Mouse (Mus musculus) forebrain, embryonic 14.5 days (tissue): Measurements from ENCODE around the gene Celf5. TPM values are rescaled to one million over a fixed set of nuclear protein-coding genes. Genes with fewer than 3 reads are reported as not detected.

ENCODE experiments used
- ATAC-seq: fragments of 200-750 bp; cut with Nextera tagmentation; 2 replicates; pipeline ENCODE4 v1.8.0; 2017; ENCODE audit warnings: mild to moderate bottlenecking, moderate library complexity
- DNase-seq: peaks from one replicate; pipeline ENCODE4 v3.0.0-alpha.2; 2015; ENCODE audit warnings: low spot score
- H3K27ac ChIP-seq: fragments of 300-500 bp; sonication (generic); 2 replicates; pipeline ENCODE4 v1.5.1; 2014; ENCODE audit warnings: low read depth, mild to moderate bottlenecking, control low read depth, low read length, moderate library complexity
- H3K27me3 ChIP-seq: fragments of 300-500 bp; sonication (generic); replicated peaks from 2 replicates; pipeline ENCODE4 v1.6.1; 2014; ENCODE audit warnings: low read length, control low read depth, mixed read lengths; ENCODE audit not compliant: control insufficient read depth, insufficient read depth
- H3K36me3 ChIP-seq: fragments of 300-500 bp; sonication (generic); 2 replicates; pipeline ENCODE4 v1.6.1; 2014; ENCODE audit warnings: low read length, control low read depth; ENCODE audit not compliant: control insufficient read depth, insufficient read depth
- H3K4me1 ChIP-seq: fragments of 300-500 bp; sonication (generic); 2 replicates; pipeline ENCODE4 v1.6.1; 2014; ENCODE audit warnings: antibody characterized with exemption, low read length, control low read depth; ENCODE audit not compliant: control insufficient read depth, insufficient read depth
- H3K4me2 ChIP-seq: fragments of 300-500 bp; sonication (generic); 2 replicates; pipeline ENCODE4 v1.6.1; 2014; ENCODE audit warnings: mild to moderate bottlenecking, control low read depth, low read length
- H3K4me3 ChIP-seq: fragments of 300-500 bp; sonication (generic); 2 replicates; pipeline ENCODE4 v1.5.1; 2014; ENCODE audit warnings: low read depth, low read length, control low read depth
- H3K9ac ChIP-seq: fragments of 300-500 bp; sonication (generic); 2 replicates; pipeline ENCODE4 v1.6.1; 2014; ENCODE audit warnings: mild to moderate bottlenecking, low read length, control low read depth, moderate library complexity
- H3K9me3 ChIP-seq: fragments of 300-500 bp; sonication (generic); replicated peaks from 2 replicates; pipeline ENCODE4 v1.6.1; 2016; ENCODE audit warnings: low read length, control low read depth, mixed read lengths; ENCODE audit not compliant: control insufficient read depth
- WGBS: fragments of 180-500 bp; shearing (Covaris S2); extraction: QIAGEN DNeasy Blood & Tissue Kit; methylation state at CpG from one replicate; pipeline ENCODE4 v1.1.7; 2014; 5-methylcytosine and 5-hydroxymethylcytosine counted together
- polyA plus RNA-seq: library from polyadenylated mRNA; unstranded; fragments of >200 nt; fragmentation: Nextera tagmentation; extraction: Ambion mirVana; gene quantifications from 2 replicates; pipeline ENCODE4 v1.2.1, GENCODE M21; 2014

The Celf5 gene
- polyA plus RNA-seq, 1 experiment from 2014 or later: 57.9 TPM

- peaks cover 17% of the 10 kb centered on the region for H3K4me1 ChIP-seq
- peak overlapping the region; percentile 30 for H3K9ac ChIP-seq
- peaks cover 10% of the 10 kb centered on the region for H3K36me3 ChIP-seq
- WGBS: 5% methylated on average over 24 of the region's 25 CpGs
- DNase-seq: peak; percentile 63
- 0 out of 2 replicates have a peak, but pooled peaks have one; percentile 18 for ATAC-seq
- H3K27me3 ChIP-seq: 0 out of 2 replicates have a peak, but pooled peaks cover 8% of the 10 kb centered on the region
- H3K4me2 ChIP-seq: peak overlapping the region; percentile 71
- no peak overlapping the region for H3K4me3 ChIP-seq
- peak overlapping the region; percentile 60 for H3K27ac ChIP-seq
- H3K9me3 ChIP-seq: no peaks in the 10 kb centered on the region
Measured at GRCm38 (mm10) chr10:81424246-81425051, 58.1 kb downstream of the Celf5 start.

GRCm38 (mm10) chr10:81423476-81424245 lies 58.8 kb downstream of the Celf5 start:
- peak overlapping the region; percentile 60; the same call in 1 of the 2 replicates for H3K27ac ChIP-seq
- no peak overlapping the region; the same call in 1 of the 2 replicates for H3K9ac ChIP-seq
- peaks cover 15% of the 10 kb centered on the region for H3K36me3 ChIP-seq
- DNase-seq (no peak), ATAC-seq (no peak)
- H3K4me2 ChIP-seq: 0 out of 2 replicates have a peak overlapping the region, but pooled peaks have one; percentile 9
- WGBS: 57% methylated on average over 4 of the region's 4 CpGs
- no peak overlapping the region for H3K4me3 ChIP-seq
- 0 out of 2 replicates have a peak, but pooled peaks cover 8% of the 10 kb centered on the region for H3K27me3 ChIP-seq
- H3K4me1 ChIP-seq: peaks cover 17% of the 10 kb centered on the region
- no peaks in the 10 kb centered on the region for H3K9me3 ChIP-seq

DNA sequence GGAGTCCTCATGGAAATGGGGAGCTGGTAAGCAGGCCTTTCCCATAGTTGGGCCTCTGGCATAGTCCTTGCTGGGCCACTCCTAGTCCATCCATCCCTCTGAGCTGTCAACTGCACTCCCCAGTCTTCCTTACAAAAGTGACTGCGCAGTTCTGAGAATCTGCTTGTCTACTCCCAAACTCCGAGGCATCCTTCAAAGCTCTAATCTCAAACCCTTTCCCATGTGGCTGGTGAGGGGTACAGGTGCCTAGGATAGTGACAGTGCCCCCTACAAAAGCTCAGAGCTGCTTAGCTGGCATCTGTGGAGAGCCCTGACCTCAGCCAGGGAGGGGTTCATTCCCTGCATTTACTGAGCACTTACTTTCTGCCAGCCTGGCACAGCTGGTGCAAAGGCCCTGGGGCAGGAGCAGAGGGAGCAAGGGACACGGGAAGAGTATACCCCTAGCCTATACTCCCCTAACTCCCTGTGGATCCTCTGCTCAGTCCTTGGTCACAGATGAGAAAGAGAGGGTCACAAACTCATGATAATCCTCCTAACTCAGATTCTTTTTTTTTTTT lies 59.8 kb downstream of the Celf5 start:
- Histone ChIP-seq H3K4me1 (peaks cover 25% of the 10 kb centered on the region), H3K36me3 (peaks cover 15% of the 10 kb centered on the region), H3K4me2 (no peak overlapping the region), H3K9ac (no peak overlapping the region), H3K9me3 (no peaks in the 10 kb centered on the region), H3K27ac (no peak overlapping the region), H3K4me3 (no peak overlapping the region), H3K27me3 (0 out of 2 replicates have a peak, but pooled peaks cover under 1% of the 10 kb centered on the region)
- DNase-seq: no peak
- ATAC-seq: no peak
- 87% methylated on average over 3 of the region's 3 CpGs for WGBS

- no peak for DNase-seq
Measured at GRCm38 (mm10) chr10:81422191-81422590, 60.3 kb downstream of the Celf5 start.

GRCm38 (mm10) chr10:81421797-81422100 lies 60.8 kb downstream of the Celf5 start:
- H3K27ac ChIP-seq: no peak overlapping the region
- peaks cover 32% of the 10 kb centered on the region for H3K4me1 ChIP-seq
- no peak overlapping the region for H3K9ac ChIP-seq
- H3K4me2 ChIP-seq: no peak overlapping the region
- DNase-seq: no peak
- no peak for ATAC-seq
- H3K4me3 ChIP-seq: no peak overlapping the region
- H3K27me3 ChIP-seq: no peaks in the 10 kb centered on the region
- peaks cover 15% of the 10 kb centered on the region for H3K36me3 ChIP-seq
- 87% methylated on average over 5 of the region's 5 CpGs for WGBS
- no peaks in the 10 kb centered on the region for H3K9me3 ChIP-seq

More at GRCm38 (mm10) chr10:81422191-81422590, 60.3 kb downstream of the Celf5 start:
- Histone ChIP-seq H3K9ac (no peak overlapping the region), H3K36me3 (peaks cover 15% of the 10 kb centered on the region), H3K27me3 (no peaks in the 10 kb centered on the region), H3K4me1 (peaks cover 31% of the 10 kb centered on the region), H3K9me3 (no peaks in the 10 kb centered on the region), H3K4me3 (no peak overlapping the region), H3K27ac (no peak overlapping the region), H3K4me2 (no peak overlapping the region)
- WGBS: 87% methylated on average over 6 of the region's 6 CpGs
- ATAC-seq: no peak

DNA sequence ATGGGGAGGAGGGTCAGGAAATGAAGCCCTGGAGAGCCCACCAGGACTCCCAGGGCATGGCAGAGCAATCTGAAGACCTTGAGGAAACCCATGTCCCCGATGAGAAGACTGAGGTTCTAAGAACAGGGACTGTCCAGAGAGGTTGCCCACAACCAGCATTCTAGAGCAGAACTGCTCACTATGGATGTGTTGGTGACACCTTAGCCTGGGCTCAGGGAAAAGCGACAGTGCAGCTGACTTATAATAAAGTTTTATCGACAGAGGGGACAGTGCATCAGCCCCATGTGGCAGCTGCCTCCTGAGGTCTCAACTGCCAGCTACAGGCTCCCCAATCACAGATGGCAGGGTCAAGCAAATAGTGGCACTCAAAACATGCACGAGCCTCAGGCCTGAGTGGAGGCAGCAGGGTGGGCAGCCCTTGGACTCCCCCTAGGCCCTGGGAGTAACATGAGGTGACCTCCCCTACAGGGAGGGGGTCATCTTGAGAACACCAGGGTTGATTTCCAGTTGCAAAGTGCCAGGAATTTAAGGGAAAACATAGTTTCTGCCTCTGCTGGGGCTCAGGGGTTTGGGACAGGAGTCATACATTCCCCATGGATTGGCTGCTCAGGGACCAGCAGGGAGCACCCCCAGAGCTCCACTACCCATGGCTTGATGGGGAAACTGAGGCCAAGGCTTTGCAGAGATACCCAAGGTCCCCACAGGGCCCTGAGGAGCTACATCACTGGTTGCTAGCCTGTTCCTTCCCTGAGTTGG lies 61.3 kb downstream of the Celf5 start:
- WGBS: 70% methylated on average over 4 of the region's 4 CpGs
- Histone ChIP-seq H3K27ac (no peak overlapping the region), H3K9me3 (no peaks in the 10 kb centered on the region), H3K4me2 (no peak overlapping the region), H3K27me3 (no peaks in the 10 kb centered on the region), H3K9ac (no peak overlapping the region), H3K4me3 (no peak overlapping the region), H3K36me3 (peaks cover 15% of the 10 kb centered on the region), H3K4me1 (peaks cover 30% of the 10 kb centered on the region)
- no peak for ATAC-seq
- no peak for DNase-seq

DNA sequence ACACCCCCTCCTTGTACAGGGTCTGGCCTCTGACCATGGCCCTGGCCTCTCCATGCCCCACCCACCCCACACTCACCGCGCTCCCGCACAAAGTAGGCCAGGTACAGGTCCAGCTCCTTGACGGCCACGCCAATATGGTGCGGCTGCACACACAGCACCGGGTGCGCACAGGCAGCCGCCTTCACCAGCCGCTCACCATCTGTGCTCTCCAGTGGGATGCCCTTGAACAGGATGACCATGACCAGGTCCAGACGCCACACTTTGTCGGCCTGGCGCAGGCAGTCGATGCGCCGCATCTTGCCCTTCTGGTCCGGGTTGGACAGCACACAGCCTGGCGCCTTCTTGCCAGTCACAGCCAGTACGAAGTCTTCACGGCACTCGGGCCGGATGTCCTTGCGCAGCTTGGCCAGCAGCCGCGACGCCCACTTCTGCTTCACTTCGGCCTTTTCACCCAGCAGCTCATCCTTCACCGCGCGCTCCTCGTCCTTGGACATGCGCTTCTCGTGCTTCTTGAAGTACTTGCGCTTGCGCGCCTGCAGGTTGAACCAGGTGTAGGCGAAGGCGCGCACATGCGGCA lies 62.2 kb downstream of the Celf5 start:
- peaks cover 15% of the 10 kb centered on the region for H3K36me3 ChIP-seq
- H3K9me3 ChIP-seq: no peaks in the 10 kb centered on the region
- ATAC-seq: no peak
- WGBS: 90% methylated on average over 40 of the region's 40 CpGs
- no peak for DNase-seq
- peaks cover 32% of the 10 kb centered on the region for H3K4me1 ChIP-seq
- H3K4me3 ChIP-seq: no peak overlapping the region
- no peak overlapping the region for H3K9ac ChIP-seq
- no peak overlapping the region for H3K4me2 ChIP-seq
- H3K27ac ChIP-seq: no peak overlapping the region
- H3K27me3 ChIP-seq: no peaks in the 10 kb centered on the region
